In genomic region chr7:116034282-116034758, GRCm38 (mm10) we compare ENCODE assay signal across 8 mouse cellular contexts. TPM values are rescaled to one million over a fixed set of nuclear protein-coding genes. Genes with fewer than 3 reads are reported as not detected.
A peak's percentile ranks its signal among the peaks of the same experiment; 100 is the strongest.
DNase-seq lines count a peak whose midpoint lies in the region; ATAC-seq lines count a peak whose summit lies in the region.

No protein-coding gene starts in this region.

- no peaks in the 10 kb centered on the region for H3K36me3 ChIP-seq in forebrain, embryonic 16.5 days (ENCODE audit: control insufficient read depth, insufficient read depth)
- H3K36me3 ChIP-seq in hindbrain, embryonic 11.5 days (ENCODE audit: control insufficient read depth, insufficient read depth, low read length) = no peaks in the 10 kb centered on the region
- no peaks in the 10 kb centered on the region for H3K36me3 ChIP-seq in limb, embryonic 10.5 days
- H3K36me3 ChIP-seq in midbrain, embryonic 12.5 days = no peaks in the 10 kb centered on the region

- peaks cover 34% of the 10 kb centered on the region for H3K27me3 ChIP-seq in forebrain, embryonic 16.5 days (replicated peaks; ENCODE audit: control insufficient read depth, insufficient read depth, low read length)
- H3K27me3 ChIP-seq in hindbrain, embryonic 11.5 days (ENCODE audit: control insufficient read depth, insufficient read depth, low read length) = peaks cover 46% of the 10 kb centered on the region
- peaks cover 75% of the 10 kb centered on the region for H3K27me3 ChIP-seq in limb, embryonic 10.5 days (ENCODE audit: low read depth, poor library complexity, severe bottlenecking)
- peaks cover 40% of the 10 kb centered on the region for H3K27me3 ChIP-seq in midbrain, embryonic 12.5 days

- H3K27ac ChIP-seq in forebrain, embryonic 16.5 days (ENCODE audit: low read length) = peak overlapping the region; percentile 89
- H3K27ac ChIP-seq in hindbrain, embryonic 11.5 days (ENCODE audit: low read depth, low read length) = peak overlapping the region; percentile 53; the same call in 1 of the 2 replicates
- peak overlapping the region; percentile 96 for H3K27ac ChIP-seq in limb, embryonic 10.5 days
- peak overlapping the region; percentile 88 for H3K27ac ChIP-seq in midbrain, embryonic 12.5 days (replicated peaks)

- WGBS in forebrain, embryonic 16.5 days = under 1% methylated on average over 25 of the region's 25 CpGs
- WGBS in hindbrain, embryonic 11.5 days = 1% methylated on average over 25 of the region's 25 CpGs
- WGBS in limb, embryonic 10.5 days = under 1% methylated on average over 25 of the region's 25 CpGs
- WGBS in midbrain, embryonic 12.5 days = under 1% methylated on average over 25 of the region's 25 CpGs

- H3K9ac ChIP-seq in forebrain, embryonic 16.5 days (replicated peaks; ENCODE audit: low read depth, low read length) = peak overlapping the region; percentile 71
- peak overlapping the region; percentile 60 for H3K9ac ChIP-seq in hindbrain, embryonic 11.5 days (ENCODE audit: low read depth, low read length)
- peak overlapping the region; percentile 79 for H3K9ac ChIP-seq in midbrain, embryonic 12.5 days (replicated peaks)

- peaks cover 58% of the 10 kb centered on the region for H3K4me1 ChIP-seq in forebrain, embryonic 16.5 days (replicated peaks; ENCODE audit: control insufficient read depth, insufficient read depth, low read length)
- H3K4me1 ChIP-seq in hindbrain, embryonic 11.5 days (replicated peaks; ENCODE audit: control insufficient read depth, insufficient read depth, low read length) = peaks cover 11% of the 10 kb centered on the region
- peaks cover 73% of the 10 kb centered on the region for H3K4me1 ChIP-seq in limb, embryonic 10.5 days
- peaks cover 56% of the 10 kb centered on the region for H3K4me1 ChIP-seq in midbrain, embryonic 12.5 days

- peak overlapping the region; percentile 51 for H3K4me3 ChIP-seq in forebrain, embryonic 16.5 days (replicated peaks; ENCODE audit: low read length)
- H3K4me3 ChIP-seq in hindbrain, embryonic 11.5 days (ENCODE audit: low read depth, low read length) = peak overlapping the region; percentile 60
- peak overlapping the region; percentile 75 for H3K4me3 ChIP-seq in limb, embryonic 10.5 days
- peak overlapping the region; percentile 66 for H3K4me3 ChIP-seq in midbrain, embryonic 12.5 days

- peak; percentile 59 for ATAC-seq in forebrain, embryonic 16.5 days
- ATAC-seq in hindbrain, embryonic 11.5 days (ENCODE audit: low FRiP score) = peak; percentile 55
- peak; percentile 59 for ATAC-seq in midbrain, embryonic 12.5 days (ENCODE audit: low FRiP score, low read depth)

- peak; percentile 28 to 52 for DNase-seq in cerebellum, postnatal 4 days (ENCODE audit: low spot score in 2 of 2)
- DNase-seq in cerebellum, adult 11 months = no peak
- peak; percentile 71 for DNase-seq in adrenal gland, adult 2 months
- DNase-seq in hindbrain, embryonic 11.5 days (ENCODE audit: low spot score) = peak; percentile 80
- peak; percentile 82 for DNase-seq in limb, embryonic 10.5 days (ENCODE audit: low spot score)
- peak; percentile 23 to 56 for DNase-seq in urinary bladder, postnatal 36 days (ENCODE audit: low spot score in 2 of 2)

- H3K9me3 ChIP-seq in forebrain, embryonic 16.5 days (ENCODE audit: control insufficient read depth, low read length) = no peaks in the 10 kb centered on the region
- no peaks in the 10 kb centered on the region for H3K9me3 ChIP-seq in hindbrain, embryonic 11.5 days (ENCODE audit: control insufficient read depth, low read length)
- no peaks in the 10 kb centered on the region for H3K9me3 ChIP-seq in limb, embryonic 10.5 days (replicated peaks)
- no peaks in the 10 kb centered on the region for H3K9me3 ChIP-seq in midbrain, embryonic 12.5 days

- peak overlapping the region; percentile 94 for H3K4me2 ChIP-seq in forebrain, embryonic 16.5 days (ENCODE audit: low read length)
- H3K4me2 ChIP-seq in hindbrain, embryonic 11.5 days (replicated peaks; ENCODE audit: low read depth, low read length) = peak overlapping the region; percentile 97
- peak overlapping the region; percentile 96 for H3K4me2 ChIP-seq in midbrain, embryonic 12.5 days (replicated peaks)

RNA-seq across cellular contexts. Expression of gene Sox6, which starts 4.3 kb away (rescaled TPM):
- 10 to 100 TPM; 22.1 to 22.7 TPM for total RNA-seq in adrenal gland, adult 2 months (2021)
- polyA plus RNA-seq in adrenal gland, adult 2 months (2012; rRNA removed) = 3.7 and 4.4 TPM in 2 replicates
- 95.4 and 96.5 TPM in 2 replicates for polyA plus RNA-seq in forebrain, embryonic 16.5 days (2015; fragmentation: Nextera tagmentation; extraction: Ambion mirVana)
- 43.3 and 49.4 TPM in 2 replicates for polyA plus RNA-seq in hindbrain, embryonic 11.5 days (2014; fragmentation: Nextera tagmentation; extraction: Ambion mirVana)
- 16.5 and 23.7 TPM in 2 replicates for polyA plus RNA-seq in limb, embryonic 10.5 days (2016; fragmentation: Nextera tagmentation; extraction: Ambion mirVana)
- 63.2 and 65.7 TPM in 2 replicates for polyA plus RNA-seq in midbrain, embryonic 12.5 days (2016; fragmentation: Nextera tagmentation; extraction: Ambion mirVana)

RNA-seq across cellular contexts. Expression of gene 1110004F10Rik, which starts 4.9 kb away (rescaled TPM):
- total RNA-seq in adrenal gland, adult 2 months (2021) = 100 to 1,000 TPM in 1 of 2 experiments, 10 to 100 TPM in 1; 92.1 to 123 TPM
- 25.7 and 26.8 TPM in 2 replicates for polyA plus RNA-seq in adrenal gland, adult 2 months (2012; rRNA removed)
- 382 and 395 TPM in 2 replicates for polyA plus RNA-seq in forebrain, embryonic 16.5 days (2015; fragmentation: Nextera tagmentation; extraction: Ambion mirVana)
- 358 and 405 TPM in 2 replicates for polyA plus RNA-seq in hindbrain, embryonic 11.5 days (2014; fragmentation: Nextera tagmentation; extraction: Ambion mirVana)
- polyA plus RNA-seq in limb, embryonic 10.5 days (2016; fragmentation: Nextera tagmentation; extraction: Ambion mirVana) = 329 and 347 TPM in 2 replicates
- 319 and 321 TPM in 2 replicates for polyA plus RNA-seq in midbrain, embryonic 12.5 days (2016; fragmentation: Nextera tagmentation; extraction: Ambion mirVana)

RNA-seq across cellular contexts. Expression of gene Gm4353, which starts 50.1 kb away (rescaled TPM):
- total RNA-seq in adrenal gland, adult 2 months (2021) = 1 to 10 TPM; 5.1 to 7.8 TPM
- polyA plus RNA-seq in adrenal gland, adult 2 months (2012; rRNA removed) = 4.4 and 7.8 TPM in 2 replicates
- polyA plus RNA-seq in forebrain, embryonic 16.5 days (2015; fragmentation: Nextera tagmentation; extraction: Ambion mirVana) = 1.2 and 1.5 TPM in 2 replicates
- 0.97 and 1.1 TPM in 2 replicates for polyA plus RNA-seq in hindbrain, embryonic 11.5 days (2014; fragmentation: Nextera tagmentation; extraction: Ambion mirVana)
- 1.1 and 1.3 TPM in 2 replicates for polyA plus RNA-seq in limb, embryonic 10.5 days (2016; fragmentation: Nextera tagmentation; extraction: Ambion mirVana)
- 0.68 and 0.98 TPM in 2 replicates for polyA plus RNA-seq in midbrain, embryonic 12.5 days (2016; fragmentation: Nextera tagmentation; extraction: Ambion mirVana)

Comparison
In these comparisons a context has a peak if more than half of its experiments do, and no peak if none do; other contexts are left out.
1. RNA of gene 1110004F10Rik, which starts 4.9 kb away (polyA plus RNA-seq): 382 to 395 TPM in forebrain, embryonic 16.5 days, 358 to 405 TPM in hindbrain, embryonic 11.5 days, 329 to 347 TPM in limb, embryonic 10.5 days and 319 to 321 TPM in midbrain, embryonic 12.5 days; 25.7 to 26.8 TPM in adrenal gland, adult 2 months; every median in the first group is over 10 times any median in the second.
2. Peak in every context shown above with its lines, with median percentiles within 50 percentile points of each other: ATAC-seq, H3K27ac ChIP-seq, H3K4me2 ChIP-seq, H3K4me3 ChIP-seq and H3K9ac ChIP-seq.